In the genomic region with DNA sequence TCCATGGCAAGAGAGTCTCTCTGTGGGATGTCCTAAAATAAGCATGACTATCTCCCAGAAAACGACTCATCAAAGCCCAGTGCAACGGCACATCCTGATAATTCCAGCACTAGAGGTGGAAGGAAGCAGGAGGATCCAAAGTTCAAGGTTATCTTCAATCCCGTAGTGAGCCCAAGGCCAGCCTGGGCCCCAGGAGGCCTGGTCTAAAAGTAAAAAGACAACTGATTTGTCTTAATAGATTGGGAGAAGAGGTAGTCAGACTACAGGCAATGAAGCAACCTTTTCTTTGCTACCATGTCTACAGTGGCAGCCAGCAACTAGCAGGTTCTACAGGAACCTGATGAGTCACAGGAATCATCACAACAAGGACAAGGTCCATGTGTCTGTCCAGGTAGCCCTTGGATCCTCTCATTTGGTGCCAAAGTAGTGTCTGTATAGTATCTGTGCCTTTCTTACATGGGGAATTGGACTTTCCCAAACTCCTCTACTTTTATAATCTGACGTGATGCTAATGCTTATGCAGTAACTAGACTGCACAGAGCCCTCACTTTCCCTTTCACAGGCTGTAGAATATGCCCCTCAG, we compare ENCODE assay signal across 17 mouse cellular contexts.
"Had no signal": no experiment of that assay in that cellular context is flagged by ENCODE, and none has a peak within 500 bp of the region (broad histone marks: within the 10 kb centered on the region; RNA-seq: fewer than 3 reads in every experiment).

No protein-coding gene starts in this region.

- H3K9ac ChIP-seq: lung, embryonic 15.5 days; midbrain, embryonic 13.5 days; midbrain, embryonic 15.5 days; neural tube, embryonic 12.5 days; stomach, embryonic 15.5 days had no signal

- H3K4me1 ChIP-seq: lung, embryonic 15.5 days; megakaryocyte, embryonic 14.5 days; midbrain, embryonic 13.5 days; midbrain, embryonic 15.5 days; neural tube, embryonic 12.5 days; stomach, embryonic 15.5 days had no signal

- H3K4me2 ChIP-seq: lung, embryonic 15.5 days; midbrain, embryonic 11.5 days; midbrain, embryonic 13.5 days; midbrain, embryonic 15.5 days; neural tube, embryonic 12.5 days; stomach, embryonic 15.5 days had no signal

- DNase-seq: lung, adult 2 months; lung, postnatal 14 days; lung, postnatal 36 days; right cerebral cortex, postnatal 14 days; thymus, adult 2 months; thymus, postnatal 25 days; thymus, postnatal 4 days had no signal

- ATAC-seq: lung, postnatal 0 days; midbrain, embryonic 13.5 days; midbrain, embryonic 15.5 days had no signal

- H3K4me3 ChIP-seq: lung, embryonic 15.5 days; megakaryocyte, embryonic 14.5 days; midbrain, embryonic 13.5 days; midbrain, embryonic 15.5 days; neural tube, embryonic 12.5 days; stomach, embryonic 15.5 days had no signal

- H3K9me3 ChIP-seq: lung, embryonic 15.5 days; megakaryocyte, embryonic 14.5 days; midbrain, embryonic 13.5 days; midbrain, embryonic 15.5 days; neural tube, embryonic 12.5 days; stomach, embryonic 15.5 days had no signal

- H3K27me3 ChIP-seq: lung, embryonic 15.5 days; midbrain, embryonic 13.5 days; midbrain, embryonic 15.5 days; neural tube, embryonic 12.5 days; stomach, embryonic 15.5 days had no signal

- H3K27ac ChIP-seq: lung, embryonic 15.5 days; macrophage; midbrain, embryonic 13.5 days; midbrain, embryonic 15.5 days; neural tube, embryonic 12.5 days; stomach, embryonic 15.5 days; stomach, postnatal 0 days had no signal

- H3K36me3 ChIP-seq: lung, embryonic 15.5 days; midbrain, embryonic 13.5 days; midbrain, embryonic 15.5 days; neural tube, embryonic 12.5 days; stomach, embryonic 15.5 days had no signal
